Mouse (Mus musculus) forebrain, embryonic 10.5 days (tissue): ENCODE measurements around the gene Ttc13. TPM values are rescaled to one million over a fixed set of nuclear protein-coding genes. Genes with fewer than 3 reads are reported as not detected.

Experiments used
- DNase-seq: peaks from one replicate; pipeline ENCODE4 v3.0.0-alpha.2; 2017; ENCODE audit warnings: low spot score; ENCODE audit errors: extremely low spot score
- H3K27ac ChIP-seq: fragments of 300-500 bp; sonication (generic); 2 replicates; pipeline ENCODE4 v1.5.1; 2016; ENCODE audit warnings: mild to moderate bottlenecking
- H3K27me3 ChIP-seq: fragments of 300-500 bp; sonication (generic); 2 replicates; pipeline ENCODE4 v1.6.1; 2016; ENCODE audit warnings: mild to moderate bottlenecking; ENCODE audit not compliant: poor library complexity, severe bottlenecking
- H3K36me3 ChIP-seq: fragments of 300-500 bp; sonication (generic); replicated peaks from 2 replicates; pipeline ENCODE4 v1.6.1; 2016; ENCODE audit warnings: mild to moderate bottlenecking, moderate library complexity
- H3K4me1 ChIP-seq: fragments of 300-500 bp; sonication (generic); 2 replicates; pipeline ENCODE4 v1.6.1; 2016
- H3K4me3 ChIP-seq: fragments of 300-500 bp; sonication (generic); 2 replicates; pipeline ENCODE4 v1.5.1; 2016; ENCODE audit warnings: mild to moderate bottlenecking, moderate library complexity
- H3K9me3 ChIP-seq: fragments of 300-500 bp; sonication (generic); 2 replicates; pipeline ENCODE4 v1.6.1; 2016; ENCODE audit warnings: mild to moderate bottlenecking, moderate library complexity
- WGBS: fragments of 180-500 bp; shearing (Covaris S2); methylation state at CpG from one replicate; pipeline ENCODE4 v1.1.7; 2016; 5-methylcytosine and 5-hydroxymethylcytosine counted together
- polyA plus RNA-seq: library from polyadenylated mRNA; unstranded; fragments of >200 nt; fragmentation: Nextera tagmentation; extraction: Ambion mirVana; gene quantifications from 2 replicates; pipeline ENCODE4 v1.2.1, GENCODE M21; 2016

Gene Ttc13
- polyA plus RNA-seq, 1 experiment from 2014 or later: 50.1 TPM

GRCm38 (mm10) chr8:124663874-124664230 lies 57.9 kb downstream of the Ttc13 start:
- peak; percentile 18 for DNase-seq
- 53% methylated on average over 4 of the region's 4 CpGs for WGBS
- Histone ChIP-seq H3K9me3 (no peaks in the 10 kb centered on the region), H3K4me1 (peaks cover 47% of the 10 kb centered on the region), H3K27ac (peak overlapping the region; percentile 90), H3K36me3 (peaks cover 5% of the 10 kb centered on the region; the same call in 1 of the 2 replicates), H3K27me3 (no peaks in the 10 kb centered on the region), H3K4me3 (peak overlapping the region; percentile 92)

- WGBS: 1% methylated on average over 69 of the region's 69 CpGs
- H3K27me3 ChIP-seq: no peaks in the 10 kb centered on the region
- peak within 1 kb of the TSS; percentile 90 for H3K27ac ChIP-seq
- DNase-seq: peak; percentile 91
- H3K36me3 ChIP-seq: peaks cover 5% of the 10 kb centered on the region; the same call in 1 of the 2 replicates
- H3K4me3 ChIP-seq: peak within 1 kb of the TSS; percentile 92
- no peaks in the 10 kb centered on the region for H3K9me3 ChIP-seq
- peaks cover 51% of the 10 kb centered on the region for H3K4me1 ChIP-seq
Observed at GRCm38 (mm10) chr8:124663112-124663873, 58.5 kb downstream of the Ttc13 start, which contains the start of gene 2310022B05Rik. Gene 2310022B05Rik (minus strand): TSS chr8:124663369.

GRCm38 (mm10) chr8:124662446-124663111 lies 59.2 kb downstream of the Ttc13 start:
- peak overlapping the region; percentile 90 for H3K27ac ChIP-seq
- no peaks in the 10 kb centered on the region for H3K27me3 ChIP-seq
- H3K4me3 ChIP-seq: peak overlapping the region; percentile 92
- H3K4me1 ChIP-seq: peaks cover 55% of the 10 kb centered on the region
- no peak for DNase-seq
- WGBS: under 1% methylated on average over 49 of the region's 49 CpGs
- no peaks in the 10 kb centered on the region for H3K9me3 ChIP-seq
- H3K36me3 ChIP-seq: peaks cover 7% of the 10 kb centered on the region; the same call in 1 of the 2 replicates

DNA sequence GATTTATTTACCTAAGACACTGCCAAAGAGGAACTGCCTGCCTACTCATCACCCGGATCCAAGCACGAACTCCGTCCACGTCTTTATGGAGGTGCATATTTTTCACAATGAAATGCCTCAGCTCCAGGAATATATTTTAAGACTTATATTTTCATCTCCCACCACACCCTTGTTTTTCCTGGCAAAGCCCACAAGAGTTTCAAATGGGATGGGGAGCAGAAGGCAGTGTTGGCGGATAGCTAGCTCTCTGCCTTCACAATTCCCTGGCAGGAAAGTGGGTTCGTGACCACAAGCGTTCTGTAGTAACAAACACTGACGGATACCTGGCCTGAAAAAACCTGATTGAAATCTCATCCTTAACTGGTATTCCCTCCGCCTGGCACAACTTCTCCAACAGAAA lies 60.0 kb downstream of the Ttc13 start:
- no peaks in the 10 kb centered on the region for H3K27me3 ChIP-seq
- peak overlapping the region; percentile 90; the same call in 1 of the 2 replicates for H3K27ac ChIP-seq
- peak overlapping the region; percentile 92 for H3K4me3 ChIP-seq
- no peak for DNase-seq
- peaks cover 55% of the 10 kb centered on the region for H3K4me1 ChIP-seq
- peaks cover 14% of the 10 kb centered on the region; the same call in 1 of the 2 replicates for H3K36me3 ChIP-seq
- 69% methylated on average over 9 of the region's 9 CpGs for WGBS
- H3K9me3 ChIP-seq: no peaks in the 10 kb centered on the region

DNA sequence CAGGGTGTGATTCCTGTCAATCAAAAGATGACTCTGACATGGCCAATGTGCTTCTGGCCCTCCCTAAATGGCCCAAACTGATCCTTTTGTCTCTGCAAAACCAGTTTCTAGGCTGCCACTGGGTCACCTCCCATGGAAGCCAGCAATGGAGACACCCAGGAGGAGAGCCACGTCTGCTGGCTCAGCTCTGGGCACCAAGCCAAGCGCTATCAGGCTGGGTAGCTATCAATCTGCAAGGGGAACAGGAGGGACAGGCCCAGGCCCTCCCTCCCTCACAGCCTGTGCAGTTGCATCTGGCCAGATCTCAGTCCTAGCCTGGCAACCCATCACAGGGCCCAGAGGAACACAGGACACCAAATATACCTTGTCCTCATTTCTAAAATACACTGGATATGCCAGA lies 63.4 kb downstream of the Ttc13 start:
- Histone ChIP-seq H3K9me3 (no peaks in the 10 kb centered on the region), H3K36me3 (peaks cover 24% of the 10 kb centered on the region), H3K4me1 (peaks cover 66% of the 10 kb centered on the region), H3K4me3 (no peak overlapping the region), H3K27me3 (no peaks in the 10 kb centered on the region), H3K27ac (no peak overlapping the region)
- DNase-seq: no peak
- 81% methylated on average over 2 of the region's 2 CpGs for WGBS

GRCm38 (mm10) chr8:124657961-124658360 lies 63.8 kb downstream of the Ttc13 start:
- H3K9me3 ChIP-seq: no peaks in the 10 kb centered on the region
- no peaks in the 10 kb centered on the region for H3K27me3 ChIP-seq
- no peak for DNase-seq
- WGBS: 91% methylated on average over 7 of the region's 7 CpGs
- H3K36me3 ChIP-seq: peaks cover 24% of the 10 kb centered on the region
- H3K27ac ChIP-seq: no peak overlapping the region
- H3K4me1 ChIP-seq: peaks cover 66% of the 10 kb centered on the region
- H3K4me3 ChIP-seq: no peak overlapping the region

DNA sequence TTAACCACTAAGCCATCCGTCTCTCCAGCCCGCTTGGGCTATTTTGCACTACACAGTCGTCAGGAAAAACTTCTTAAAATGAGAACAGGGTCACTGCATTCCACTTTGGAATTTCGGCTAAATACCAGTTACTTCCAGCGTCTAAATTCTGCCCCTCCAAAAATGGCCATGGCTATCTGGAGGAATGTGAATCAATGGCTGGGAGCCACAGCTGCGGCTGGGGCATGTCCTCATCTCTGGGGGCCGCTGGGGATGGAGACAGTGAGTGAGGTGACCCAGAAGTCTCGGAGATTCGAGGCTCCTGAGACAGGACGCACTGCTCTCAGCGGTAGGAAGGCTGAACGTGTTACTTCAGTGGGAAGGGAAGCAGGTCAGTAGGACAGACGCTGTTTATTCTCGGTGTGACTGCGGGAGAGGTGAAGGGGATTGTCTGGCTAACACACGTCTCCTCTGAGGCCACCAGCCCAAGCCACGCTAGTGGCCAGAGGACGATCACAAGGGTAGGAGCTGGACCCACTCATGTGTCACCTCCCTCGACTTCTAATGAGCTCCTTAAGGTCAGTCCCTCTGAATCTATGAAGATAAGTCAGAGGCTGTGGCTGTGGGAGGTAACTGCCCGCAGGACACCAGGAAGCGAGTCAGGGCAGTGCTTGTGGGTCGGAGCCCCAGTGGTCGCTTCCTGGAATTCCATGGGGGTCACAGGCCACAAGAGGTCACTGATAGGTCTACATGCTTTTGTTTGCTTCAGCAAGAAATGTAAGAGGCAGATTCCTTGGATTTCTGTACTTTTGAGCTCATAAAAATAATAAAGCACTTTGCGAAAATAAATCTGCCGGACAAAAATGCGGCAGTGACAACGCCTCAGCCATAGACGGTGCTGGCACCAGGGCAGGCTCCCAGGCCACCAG lies 68.0 kb downstream of the Ttc13 start:
- Histone ChIP-seq H3K4me3 (no peak overlapping the region), H3K27ac (0 out of 2 replicates have a peak overlapping the region, but pooled peaks have one; percentile 16), H3K27me3 (no peaks in the 10 kb centered on the region), H3K36me3 (peaks cover 40% of the 10 kb centered on the region), H3K9me3 (no peaks in the 10 kb centered on the region), H3K4me1 (peaks cover 42% of the 10 kb centered on the region)
- 70% methylated on average over 28 of the region's 28 CpGs for WGBS
- DNase-seq: no peak

DNA sequence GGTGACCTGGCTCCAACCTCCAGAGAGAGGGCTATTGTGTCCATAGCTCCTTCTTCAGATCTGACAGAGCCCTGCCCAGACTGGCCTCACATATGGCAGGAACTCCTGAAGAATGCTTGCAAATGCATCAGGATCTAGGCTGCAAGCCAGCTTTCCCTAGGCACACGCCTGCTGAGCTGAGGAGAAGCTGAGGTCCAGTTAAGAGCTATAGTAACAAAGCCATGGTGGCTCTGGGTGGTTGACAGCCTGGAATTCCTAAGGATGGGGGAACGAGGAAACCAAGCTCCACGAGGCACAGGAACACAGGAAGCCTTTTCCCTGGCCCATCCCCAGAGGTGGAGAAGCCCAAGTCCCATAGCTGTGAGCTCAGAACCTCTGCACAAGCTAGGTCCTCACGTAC lies 69.2 kb downstream of the Ttc13 start:
- Histone ChIP-seq H3K4me1 (peaks cover 44% of the 10 kb centered on the region), H3K27ac (peak overlapping the region; percentile 9; the same call in 1 of the 2 replicates), H3K27me3 (no peaks in the 10 kb centered on the region), H3K4me3 (no peak overlapping the region), H3K9me3 (no peaks in the 10 kb centered on the region), H3K36me3 (peaks cover 39% of the 10 kb centered on the region)
- 46% methylated on average over 4 of the region's 4 CpGs for WGBS
- DNase-seq: no peak

DNA sequence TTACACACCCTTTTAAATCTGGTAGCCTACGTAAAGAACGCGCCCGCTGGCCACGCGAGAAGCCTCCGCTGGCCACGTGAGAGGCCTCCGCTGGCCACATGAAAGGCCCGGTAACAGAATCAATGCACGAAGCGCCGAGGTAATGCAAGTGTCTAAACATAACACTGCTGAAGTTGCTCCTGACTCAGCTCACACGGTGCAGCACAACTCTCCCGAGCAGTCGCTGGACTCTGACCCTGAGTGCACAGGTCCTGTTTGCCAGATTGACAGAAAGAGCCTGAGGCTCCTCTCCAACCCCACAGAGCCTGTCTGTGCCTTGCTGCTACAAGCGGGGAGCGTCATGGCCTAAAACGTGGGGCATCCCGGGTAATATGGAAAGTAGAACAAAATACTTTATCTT lies 70.0 kb downstream of the Ttc13 start:
- H3K36me3 ChIP-seq: peaks cover 32% of the 10 kb centered on the region
- WGBS: 90% methylated on average over 20 of the region's 20 CpGs
- DNase-seq: no peak
- no peaks in the 10 kb centered on the region for H3K9me3 ChIP-seq
- no peaks in the 10 kb centered on the region for H3K27me3 ChIP-seq
- H3K4me3 ChIP-seq: no peak overlapping the region
- H3K4me1 ChIP-seq: peaks cover 44% of the 10 kb centered on the region
- no peak overlapping the region for H3K27ac ChIP-seq

DNA sequence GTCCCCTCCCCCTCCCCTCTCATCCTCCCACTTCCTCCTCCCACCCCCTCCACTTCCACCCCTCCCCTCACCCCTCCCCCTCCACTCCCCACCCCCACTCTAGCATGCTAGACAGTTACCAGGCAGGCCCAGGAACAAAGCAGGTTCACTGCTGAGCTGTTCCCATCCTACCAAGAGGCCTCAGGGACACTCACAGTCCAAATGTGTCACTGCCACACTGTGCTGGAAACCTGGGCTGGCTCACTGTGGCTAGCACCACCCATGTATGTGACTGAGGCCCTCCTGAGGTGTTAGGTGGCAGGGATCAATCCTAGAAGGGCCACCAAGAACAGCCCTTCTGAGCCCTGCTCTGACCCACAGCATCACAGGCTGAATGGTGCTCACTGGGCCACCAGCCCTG lies 73.5 kb downstream of the Ttc13 start:
- Histone ChIP-seq H3K4me3 (no peak overlapping the region), H3K9me3 (no peaks in the 10 kb centered on the region), H3K36me3 (peaks cover 36% of the 10 kb centered on the region), H3K4me1 (peaks cover 36% of the 10 kb centered on the region), H3K27me3 (no peaks in the 10 kb centered on the region), H3K27ac (peak overlapping the region; percentile 81)
- DNase-seq: no peak

- Histone ChIP-seq H3K4me1 (peaks cover 20% of the 10 kb centered on the region), H3K4me3 (no peak overlapping the region), H3K27me3 (no peaks in the 10 kb centered on the region), H3K36me3 (peaks cover 45% of the 10 kb centered on the region), H3K27ac (peak overlapping the region; percentile 9; the same call in 1 of the 2 replicates), H3K9me3 (no peaks in the 10 kb centered on the region)
- 87% methylated on average over 18 of the region's 18 CpGs for WGBS
- DNase-seq: no peak
Observed at GRCm38 (mm10) chr8:124643540-124644339, 78.0 kb downstream of the Ttc13 start.

GRCm38 (mm10) chr8:124641599-124641998 lies 80.2 kb downstream of the Ttc13 start:
- Histone ChIP-seq H3K9me3 (no peaks in the 10 kb centered on the region), H3K27me3 (no peaks in the 10 kb centered on the region), H3K36me3 (peaks cover 65% of the 10 kb centered on the region), H3K4me3 (no peak overlapping the region), H3K27ac (no peak overlapping the region), H3K4me1 (peaks cover 11% of the 10 kb centered on the region)
- 96% methylated on average over 8 of the region's 8 CpGs for WGBS
- no peak for DNase-seq
